Mouse (Mus musculus) embryonic facial prominence, embryonic 15.5 days (tissue): Measurements from ENCODE around the gene Dnajb1. TPM values are rescaled to one million over a fixed set of nuclear protein-coding genes. Genes with fewer than 3 reads are reported as not detected.

Source experiments
- ATAC-seq: fragments of 200-750 bp; cut with Nextera tagmentation; 2 replicates; pipeline ENCODE4 v1.8.0; 2017; ENCODE audit warnings: low read depth, moderate TSS enrichment; ENCODE audit not compliant: insufficient number of reproducible peaks, low FRiP score, low TSS enrichment
- H3K27ac ChIP-seq: fragments of 300-500 bp; sonication (generic); replicated peaks from 2 replicates; pipeline ENCODE4 v1.5.1; 2015; ENCODE audit warnings: mild to moderate bottlenecking, inconsistent platforms
- H3K27me3 ChIP-seq: fragments of 300-500 bp; sonication (generic); 2 replicates; pipeline ENCODE4 v1.6.1; 2015; ENCODE audit warnings: inconsistent platforms
- H3K36me3 ChIP-seq: fragments of 300-500 bp; sonication (generic); 2 replicates; pipeline ENCODE4 v1.6.1; 2015; ENCODE audit warnings: mild to moderate bottlenecking, inconsistent platforms
- H3K4me1 ChIP-seq: fragments of 300-500 bp; sonication (generic); 2 replicates; pipeline ENCODE4 v1.6.1; 2015; ENCODE audit warnings: inconsistent platforms
- H3K4me2 ChIP-seq: fragments of 300-500 bp; sonication (generic); replicated peaks from 2 replicates; pipeline ENCODE4 v1.6.1; 2015; ENCODE audit warnings: mild to moderate bottlenecking, inconsistent platforms
- H3K4me3 ChIP-seq: fragments of 300-500 bp; sonication (generic); replicated peaks from 2 replicates; pipeline ENCODE4 v1.5.1; 2015; ENCODE audit warnings: mild to moderate bottlenecking, inconsistent platforms
- H3K9ac ChIP-seq: fragments of 300-500 bp; sonication (generic); 2 replicates; pipeline ENCODE4 v1.6.1; 2015; ENCODE audit warnings: inconsistent platforms
- H3K9me3 ChIP-seq: fragments of 300-500 bp; sonication (generic); replicated peaks from 2 replicates; pipeline ENCODE4 v1.6.1; 2016; ENCODE audit warnings: inconsistent platforms
- WGBS: fragments of 180-500 bp; shearing (Covaris S2); methylation state at CpG from one replicate; pipeline ENCODE4 v1.1.7; 2015; 5-methylcytosine and 5-hydroxymethylcytosine counted together
- polyA plus RNA-seq: library from polyadenylated mRNA; unstranded; fragments of >200 nt; fragmentation: Nextera tagmentation; extraction: Ambion mirVana; gene quantifications from 2 replicates; pipeline ENCODE4 v1.2.1, GENCODE M21; 2015

Dnajb1 gene
- polyA plus RNA-seq, 1 experiment from 2014 or later = 76.6 TPM

GRCm38 (mm10) chr8:83660545-83660944 is 52.6 kb downstream of the Dnajb1 start:
- H3K4me2 ChIP-seq = peak overlapping the region; percentile 41
- WGBS = 8% methylated on average over 8 of the region's 8 CpGs
- no peak overlapping the region; the same call in 1 of the 2 replicates for H3K9ac ChIP-seq
- no peaks in the 10 kb centered on the region for H3K27me3 ChIP-seq
- peaks cover 65% of the 10 kb centered on the region for H3K4me1 ChIP-seq
- H3K9me3 ChIP-seq = no peaks in the 10 kb centered on the region
- peak overlapping the region; percentile 76 for H3K27ac ChIP-seq
- peak; percentile 16; the same call in 1 of the 2 replicates for ATAC-seq
- H3K4me3 ChIP-seq = peak overlapping the region; percentile 22
- peaks cover 22% of the 10 kb centered on the region for H3K36me3 ChIP-seq

DNA sequence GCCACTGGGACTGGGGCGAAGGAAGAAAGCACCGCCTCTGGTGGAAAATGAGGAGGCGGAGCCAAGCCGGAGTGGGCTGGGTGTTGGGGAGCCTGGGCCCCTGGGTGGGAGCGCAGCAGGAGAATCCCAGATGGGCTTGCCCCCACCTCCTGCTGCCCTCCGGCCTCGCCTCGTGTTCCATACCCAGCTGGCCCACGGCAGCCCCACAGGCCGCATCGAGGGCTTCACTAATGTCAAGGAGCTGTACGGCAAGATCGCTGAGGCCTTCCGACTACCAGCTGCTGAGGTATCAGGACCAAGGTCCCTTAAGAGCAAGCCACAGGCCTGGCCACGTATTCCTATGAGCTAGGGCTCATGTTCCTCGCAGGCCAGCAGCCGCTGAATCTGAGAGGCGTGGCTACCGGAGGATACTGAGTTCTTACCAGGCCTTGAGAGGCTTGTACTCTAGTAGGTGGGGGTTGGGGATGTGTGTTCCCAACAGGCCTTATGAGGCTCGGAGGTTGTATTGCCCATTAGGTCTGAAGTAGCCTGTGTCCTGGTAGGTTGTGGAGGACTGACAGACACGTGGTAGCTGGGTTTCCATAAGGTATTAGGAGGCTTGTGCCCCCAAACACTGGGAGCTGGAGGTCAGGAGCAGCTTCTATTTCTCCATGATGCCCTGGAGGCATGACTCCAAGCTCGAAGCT is 53.1 kb downstream of the Dnajb1 start:
- Histone ChIP-seq H3K9me3 (no peaks in the 10 kb centered on the region), H3K27ac (peak overlapping the region; percentile 76), H3K27me3 (no peaks in the 10 kb centered on the region), H3K4me2 (peak overlapping the region; percentile 41), H3K9ac (peak overlapping the region; percentile 23; the same call in 1 of the 2 replicates), H3K4me3 (peak overlapping the region; percentile 22), H3K36me3 (peaks cover 19% of the 10 kb centered on the region), H3K4me1 (peaks cover 71% of the 10 kb centered on the region)
- ATAC-seq = peak; percentile 21; the same call in 1 of the 2 replicates
- 9% methylated on average over 22 of the region's 22 CpGs for WGBS

Other genes with a start within 250 kb of the Dnajb1 start
- gene Clgn, start 218.3 kb upstream of the Dnajb1 start, polyA plus RNA-seq = 3.1 and 6.0 TPM in 2 replicates
- 99.0 and 103 TPM in 2 replicates for gene Scoc, start 149.8 kb upstream of the Dnajb1 start, polyA plus RNA-seq
- 0.14 and 0.36 TPM in 2 replicates for gene Olfr370, start 72.4 kb upstream of the Dnajb1 start, polyA plus RNA-seq
- 285 and 288 TPM in 2 replicates for gene Ndufb7, start 41.5 kb upstream of the Dnajb1 start, polyA plus RNA-seq
- 540 and 549 TPM in 2 replicates for gene Tecr, start 222 bp upstream of the Dnajb1 start, polyA plus RNA-seq
- gene Gipc1, start 44.5 kb downstream of the Dnajb1 start, polyA plus RNA-seq = 180 and 192 TPM in 2 replicates
- gene Ptger1, start 58.5 kb downstream of the Dnajb1 start, polyA plus RNA-seq = 1.2 and 1.4 TPM in 2 replicates
- gene Pkn1, start 91.0 kb downstream of the Dnajb1 start, polyA plus RNA-seq = 23.7 and 25.8 TPM in 2 replicates
- 132 and 134 TPM in 2 replicates for gene Ddx39, start 107.0 kb downstream of the Dnajb1 start, polyA plus RNA-seq
- gene Adgre5, start 133.1 kb downstream of the Dnajb1 start, polyA plus RNA-seq = 44.3 and 50.1 TPM in 2 replicates